Mouse (Mus musculus) heart, adult 9 months (tissue): Measurements from ENCODE around the gene Cabp7.
"Not testable (repeated sequence)": the region's sequence is repeated elsewhere in the genome, so short reads cannot be mapped to it uniquely, and the experiment has no call there.

Source experiments
- DNase-seq, 2 experiments: peaks; one replicate each; pipeline ENCODE4 v3.0.0; 2022; ENCODE audit warnings: low spot score in 2 of 2

Gene Cabp7

GRCm38 (mm10) chr11:4747285-4747684 lies 707 bp upstream of the Cabp7 start:
- DNase-seq: no peak

DNA sequence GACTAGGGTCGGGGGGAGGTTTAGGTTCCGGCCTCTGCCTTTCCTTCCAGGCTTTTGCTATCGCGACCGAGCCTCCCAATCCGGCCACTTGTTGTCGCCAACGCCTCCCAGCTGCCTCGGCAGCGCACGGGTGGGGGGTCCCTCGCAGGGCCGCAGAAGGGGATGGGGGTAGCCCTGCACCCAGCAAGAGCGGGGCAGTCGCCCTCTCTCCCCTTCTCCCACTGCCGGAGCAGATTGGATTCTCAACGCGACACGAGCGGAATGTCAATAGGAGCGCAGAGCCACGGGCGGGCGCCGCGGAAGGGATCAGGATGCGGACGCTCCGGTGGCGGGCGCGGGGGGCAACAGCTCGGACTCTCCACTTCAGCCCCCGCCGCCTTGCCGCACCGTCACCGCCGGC lies 609 bp downstream of the Cabp7 start:
- DNase-seq: no peak

DNA sequence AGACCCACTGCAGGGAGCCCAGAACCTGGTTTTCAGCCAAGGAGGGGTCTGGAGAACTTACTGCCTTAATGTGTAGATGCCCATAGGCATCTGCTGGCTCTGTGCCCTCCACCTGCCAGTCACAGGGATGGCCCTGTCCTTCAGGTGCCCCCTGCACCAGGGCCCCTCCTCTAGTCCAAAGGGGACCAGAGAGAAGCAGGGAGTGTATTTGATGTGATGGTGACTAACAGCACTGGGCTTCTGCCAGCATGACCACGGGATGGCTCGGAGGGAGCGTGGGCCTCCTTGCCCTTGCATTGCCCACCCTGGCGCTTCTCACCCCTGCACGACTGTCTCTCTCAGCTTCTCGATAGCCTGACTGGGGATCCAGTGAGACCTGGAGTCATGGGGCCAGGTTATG lies 1.9 kb downstream of the Cabp7 start:
- no peak for DNase-seq

DNA sequence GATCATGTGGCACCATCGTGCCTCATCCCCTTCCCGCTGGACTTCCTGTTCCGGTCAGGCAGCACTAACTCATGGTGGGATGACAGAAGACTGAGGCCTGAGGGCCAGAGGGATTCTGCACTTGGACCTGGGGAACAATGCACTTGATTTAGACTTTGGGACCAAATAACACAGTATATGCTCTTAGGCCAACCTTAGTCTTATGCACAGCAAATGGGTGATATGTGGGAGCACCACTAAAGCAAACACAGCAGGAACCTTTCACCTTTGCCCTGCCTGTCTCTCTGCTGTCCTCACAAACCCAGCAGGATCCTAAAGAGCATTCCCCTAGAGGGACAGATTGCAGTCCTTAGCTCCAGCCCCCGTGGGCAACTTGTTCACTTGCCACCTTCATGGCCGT lies 5.8 kb downstream of the Cabp7 start:
- no peak for DNase-seq

- no peak for DNase-seq
Observed at GRCm38 (mm10) chr11:4738719-4739118, 7.9 kb downstream of the Cabp7 start.

- DNase-seq: no peak
Observed at GRCm38 (mm10) chr11:4737682-4738081, 8.9 kb downstream of the Cabp7 start.

GRCm38 (mm10) chr11:4736355-4736754 lies 10.2 kb downstream of the Cabp7 start:
- no peak for DNase-seq

DNA sequence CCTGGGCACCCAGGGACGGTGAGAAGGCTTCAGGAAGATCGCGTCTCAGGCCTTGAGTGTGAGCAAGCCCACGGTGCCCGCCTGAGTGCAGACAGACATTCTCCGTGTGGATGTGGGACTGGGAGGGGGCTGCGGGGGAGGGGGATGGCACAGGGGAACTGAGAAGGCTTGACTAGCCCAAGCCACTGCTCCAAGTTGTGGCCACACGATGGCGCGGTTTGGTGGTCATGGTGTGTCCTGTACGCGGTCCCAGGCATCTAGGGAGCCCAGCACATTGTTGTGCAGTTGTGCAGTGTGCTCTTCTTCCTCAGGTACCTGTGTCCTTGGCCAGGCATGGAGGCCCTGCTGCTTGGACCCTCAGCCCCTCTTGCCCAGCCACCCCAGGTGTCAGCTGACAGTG lies 12.4 kb downstream of the Cabp7 start:
- DNase-seq: no peak

GRCm38 (mm10) chr11:4731781-4732180 lies 14.8 kb downstream of the Cabp7 start:
- no peak for DNase-seq

DNA sequence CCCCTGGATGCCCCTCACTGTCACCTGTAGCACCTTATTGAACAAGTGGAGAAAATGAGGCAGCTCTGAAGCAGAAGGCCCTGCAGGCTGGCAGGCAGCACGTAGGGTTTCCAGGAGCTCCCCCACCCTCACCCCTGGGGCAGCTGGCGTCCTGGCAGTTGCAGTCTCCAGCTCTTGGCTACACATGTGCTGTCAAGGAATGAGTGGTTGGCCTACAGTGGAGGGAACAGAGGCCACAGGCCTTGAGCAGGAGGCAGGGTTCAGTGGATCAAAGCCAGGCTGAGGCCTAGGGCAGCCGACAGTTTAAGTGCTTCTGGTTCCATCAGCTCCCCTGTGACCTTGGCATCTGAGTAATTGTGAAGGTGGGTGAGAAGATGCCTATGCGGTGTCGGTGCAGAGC lies 15.7 kb downstream of the Cabp7 start:
- DNase-seq: no peak

DNA sequence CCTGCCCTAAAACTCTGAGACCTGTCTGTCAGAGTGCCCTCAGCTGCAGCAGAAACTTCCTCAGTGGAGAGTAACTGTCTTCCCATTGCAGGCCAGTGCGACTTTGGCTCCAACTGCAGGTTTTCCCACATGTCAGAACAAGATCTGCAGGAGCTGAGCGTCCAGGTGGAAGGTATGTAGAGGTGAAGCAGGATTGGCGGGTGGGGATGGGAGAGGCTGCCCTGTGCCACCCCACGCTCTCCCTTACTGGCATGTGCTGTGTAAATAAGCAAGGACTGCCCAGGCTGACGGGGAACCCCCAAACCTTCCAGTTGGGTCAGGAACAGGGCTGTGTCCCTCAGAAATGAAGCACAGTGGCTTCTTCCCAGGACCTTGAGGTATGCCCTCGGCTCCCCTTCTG lies 16.5 kb downstream of the Cabp7 start:
- no peak for DNase-seq

DNA sequence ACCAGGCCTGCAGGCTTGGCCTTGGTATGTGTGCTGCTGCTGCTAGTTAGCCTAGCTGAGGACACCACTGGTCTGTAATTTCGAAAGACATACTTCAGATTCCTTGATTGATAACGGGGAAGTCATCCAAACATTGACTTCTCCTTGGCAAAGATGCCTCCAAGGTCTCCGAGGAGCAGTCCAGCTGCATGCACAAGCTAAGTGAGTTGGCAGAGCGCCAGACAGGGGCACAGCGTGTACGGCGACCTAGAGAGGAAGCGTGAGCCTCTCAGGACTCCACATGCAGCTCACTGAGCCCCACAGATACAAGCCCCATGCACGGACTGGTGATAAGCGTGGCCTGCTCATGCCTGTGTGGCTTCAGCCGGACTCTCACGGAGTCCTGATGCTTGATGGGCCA lies 17.0 kb downstream of the Cabp7 start:
- no peak for DNase-seq

DNA sequence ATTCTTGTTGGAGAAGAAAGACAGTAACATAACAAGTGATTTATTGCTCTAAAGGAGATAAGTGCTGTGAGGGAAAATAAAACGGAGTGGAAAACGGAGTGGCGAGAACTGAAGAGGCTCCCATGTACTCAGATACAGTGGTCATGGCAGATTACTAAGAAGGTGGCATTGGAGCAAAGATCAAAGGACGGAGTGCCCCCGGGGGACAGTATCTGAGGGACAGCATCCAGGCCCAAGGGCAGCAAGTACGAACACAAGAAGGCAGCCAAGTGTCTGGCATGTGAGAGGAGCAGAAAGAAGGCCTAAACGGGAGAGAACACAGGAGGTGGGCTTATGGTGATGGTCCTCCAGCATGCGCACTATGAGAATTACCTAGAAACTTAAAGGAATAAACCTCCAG lies 24.9 kb downstream of the Cabp7 start:
- DNase-seq: no peak

- no peak for DNase-seq
Observed at GRCm38 (mm10) chr11:4720900-4721580, 25.5 kb downstream of the Cabp7 start.

DNA sequence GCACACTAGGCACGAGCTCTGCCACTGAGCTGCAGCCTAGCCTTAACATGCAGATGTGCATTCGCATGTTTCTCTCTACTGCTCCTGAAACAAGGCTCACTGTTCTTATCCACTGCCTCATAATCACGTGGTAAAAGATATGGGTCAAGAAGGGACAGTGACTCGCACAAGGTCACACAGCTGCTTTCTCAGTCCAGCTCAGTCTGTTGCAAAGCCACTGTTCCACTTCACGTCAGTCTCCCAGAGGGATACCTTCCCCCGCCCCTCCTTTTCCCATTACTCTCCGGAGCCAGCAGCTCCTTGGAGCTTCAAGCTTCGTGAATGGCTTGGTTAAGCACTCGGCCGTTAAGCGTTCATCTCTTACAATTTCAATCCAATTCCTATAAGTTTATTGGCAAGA lies 26.2 kb downstream of the Cabp7 start:
- DNase-seq: no peak

- DNase-seq: no peak
Observed at GRCm38 (mm10) chr11:4719961-4720360, 26.6 kb downstream of the Cabp7 start.

DNA sequence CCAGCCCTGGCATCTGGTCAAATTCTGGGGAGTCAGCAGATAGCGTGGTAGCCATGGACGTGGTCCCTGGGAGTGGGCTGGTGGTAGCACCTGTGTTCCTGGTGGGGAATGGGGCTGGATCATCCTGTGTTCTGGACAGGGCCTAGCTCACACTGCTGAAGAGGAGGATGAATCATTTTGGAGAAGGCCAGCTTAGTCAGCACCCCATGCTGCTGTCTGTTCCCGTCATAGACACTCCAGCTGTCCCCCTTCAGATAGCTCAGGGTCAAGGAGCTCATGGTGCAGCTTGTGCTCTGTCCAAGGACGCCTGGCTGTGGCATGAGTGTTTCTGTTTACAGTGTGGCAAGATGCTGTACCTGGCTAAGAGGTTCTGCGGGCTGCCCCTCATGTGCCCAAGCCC lies 28.0 kb downstream of the Cabp7 start:
- DNase-seq: no peak

DNA sequence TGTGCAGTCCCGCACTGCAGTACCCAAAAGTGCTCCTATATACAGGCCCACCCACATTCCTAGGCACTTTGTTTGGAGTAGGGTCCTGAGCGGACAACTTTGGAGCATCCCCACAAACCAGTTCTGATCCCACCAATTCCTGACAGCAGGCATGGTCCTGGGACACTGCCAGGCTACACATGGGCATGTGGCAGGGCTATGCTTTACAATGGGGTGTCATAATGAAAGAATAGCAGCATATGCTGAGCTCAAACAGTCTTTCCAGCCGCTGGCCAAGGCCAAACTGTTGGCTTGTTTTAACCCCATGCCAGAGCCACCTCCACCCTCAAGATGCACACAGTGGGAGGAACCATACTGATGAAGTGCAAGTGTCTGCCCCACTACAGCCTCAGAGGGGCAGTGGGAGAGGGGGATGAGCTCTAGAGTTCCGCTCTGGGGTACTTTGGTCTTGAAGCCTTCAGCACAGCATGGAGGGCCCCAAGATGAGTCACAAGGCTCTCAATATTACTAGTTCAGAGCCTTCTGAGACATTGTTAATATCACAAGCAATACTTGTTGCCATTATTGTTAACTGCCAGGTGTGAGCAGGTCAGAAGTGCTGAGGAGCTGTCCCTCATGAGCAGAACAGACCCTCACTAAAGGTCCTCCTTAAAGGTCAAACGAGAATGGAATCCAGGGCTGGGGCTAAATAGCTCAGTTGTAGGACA lies 29.9 kb downstream of the Cabp7 start:
- DNase-seq: no peak

DNA sequence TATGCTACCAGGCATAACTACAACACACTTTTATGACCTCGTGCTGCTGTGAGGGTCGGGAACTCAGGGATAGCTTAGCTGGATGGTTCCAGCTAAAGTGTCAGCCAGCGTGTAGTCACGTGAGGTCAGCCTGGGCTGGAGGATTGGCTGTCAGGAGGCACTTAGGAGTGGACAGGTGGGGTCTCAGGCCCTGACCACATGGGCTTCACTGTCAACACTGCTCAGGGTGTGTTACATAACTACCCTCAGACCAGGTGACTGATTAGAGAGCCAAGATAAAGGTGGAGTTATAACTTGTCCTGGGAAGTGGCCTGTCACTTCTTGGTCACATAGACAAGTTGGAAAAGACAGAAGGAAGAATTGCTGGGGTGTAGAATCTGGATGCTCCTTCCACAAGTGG lies 31.0 kb downstream of the Cabp7 start:
- no peak for DNase-seq

DNA sequence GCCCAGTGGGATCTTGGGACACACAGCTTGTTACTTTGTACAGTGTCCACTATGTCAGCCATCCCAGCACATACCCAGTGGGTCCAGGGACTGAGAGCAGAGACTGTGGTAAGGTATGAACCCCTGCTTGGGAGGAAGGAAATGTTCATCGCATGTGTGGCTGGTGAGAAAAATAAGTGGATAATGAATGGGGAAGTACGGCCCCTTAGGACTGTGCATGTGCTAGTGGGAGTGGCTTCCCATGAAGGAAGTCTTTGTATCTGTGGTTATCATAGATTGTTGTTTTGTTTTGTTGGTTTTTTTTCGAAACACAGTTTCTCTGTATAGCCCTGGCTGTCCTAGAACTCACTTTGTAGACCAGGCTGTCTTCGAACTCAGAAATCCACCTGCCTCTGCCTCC lies 31.9 kb downstream of the Cabp7 start:
- DNase-seq: no peak

DNA sequence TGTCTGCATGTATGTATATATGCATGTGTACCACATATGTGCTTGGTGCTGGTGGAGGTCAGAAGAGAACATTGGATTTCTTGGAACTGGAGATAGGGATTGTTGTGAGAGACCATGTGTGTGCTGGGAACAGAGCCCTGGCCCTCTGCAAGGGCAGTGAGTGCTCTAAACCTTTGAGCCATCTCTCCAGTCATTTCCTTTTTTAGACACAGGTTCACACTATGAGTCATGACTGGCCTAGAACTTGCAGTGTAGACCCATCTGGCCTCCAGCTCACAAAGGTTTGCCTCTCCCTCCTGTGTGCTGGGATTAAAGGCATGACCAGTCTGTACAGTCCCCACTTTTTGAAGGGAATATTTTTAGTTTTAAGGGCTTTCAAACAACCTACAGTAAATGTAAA lies 33.8 kb downstream of the Cabp7 start:
- no peak for DNase-seq

GRCm38 (mm10) chr11:4710188-4710587 lies 36.4 kb downstream of the Cabp7 start:
- not testable (repeated sequence) for DNase-seq

DNA sequence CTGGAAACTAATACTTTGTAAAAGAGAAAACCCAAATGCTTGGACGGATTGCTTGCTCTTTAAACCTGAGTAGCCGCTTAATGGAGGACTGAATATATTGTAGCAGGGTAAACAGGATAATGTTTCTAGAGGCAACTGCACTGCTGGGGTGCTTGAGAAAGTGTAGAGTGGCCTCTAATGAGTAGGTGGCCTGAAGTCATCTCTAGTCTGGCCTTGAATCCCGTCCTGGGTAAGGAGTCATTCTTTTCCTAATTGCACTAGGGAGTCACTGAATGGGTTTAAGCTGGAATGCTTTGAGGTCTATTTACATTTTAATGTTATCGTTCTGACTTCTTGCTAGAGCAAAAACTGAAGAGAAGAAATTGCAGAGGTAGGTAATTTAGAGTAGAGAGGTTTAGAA lies 41.4 kb downstream of the Cabp7 start:
- DNase-seq: no peak
